Comparison of ENCODE assay signal across 9 mouse cellular contexts in genomic region chr1:135108611-135109010, GRCm38 (mm10). TPM values are rescaled to one million over a fixed set of nuclear protein-coding genes. Genes with fewer than 3 reads are reported as not detected.
DNase-seq lines count a peak whose midpoint lies in the region; ATAC-seq and TF ChIP-seq lines count a peak whose summit lies in the region.
"Had no signal": no experiment of that assay in that cellular context is flagged by ENCODE, and none has a peak within 500 bp of the region (broad histone marks: within the 10 kb centered on the region; RNA-seq: fewer than 3 reads in every experiment).

No protein-coding gene starts in this region.

- peaks cover 5% of the 10 kb centered on the region; the same call in 1 of the 2 replicates for H3K4me1 ChIP-seq in liver, embryonic 11.5 days (replicated peaks; ENCODE audit: control insufficient read depth, insufficient read depth, low read length)
- peaks cover 3% of the 10 kb centered on the region; the same call in 1 of the 2 replicates for H3K4me1 ChIP-seq in brown adipose tissue, adult 24 weeks (ENCODE audit: control insufficient read depth, insufficient read depth, insufficient read length, low read length)
- no peaks in the 10 kb centered on the region for H3K4me1 ChIP-seq in lung, postnatal 0 days (ENCODE audit: insufficient read depth, low read depth, low read length)

- no peak overlapping the region for H3K9ac ChIP-seq in liver, embryonic 11.5 days (ENCODE audit: low read depth, low read length)
- H3K9ac ChIP-seq in lung, postnatal 0 days (replicated peaks; ENCODE audit: low read depth), result no peak overlapping the region
- H3K9ac ChIP-seq: neural tube, embryonic 13.5 days had no signal

- H3K4me3 ChIP-seq in liver, embryonic 11.5 days (ENCODE audit: low read depth, low read length), result no peak overlapping the region
- H3K4me3 ChIP-seq in brown adipose tissue, adult 24 weeks (ENCODE audit: insufficient read depth, low read depth, low read length), result no peak overlapping the region
- no peak overlapping the region for H3K4me3 ChIP-seq in lung, postnatal 0 days (ENCODE audit: low read depth, low read length)
- H3K4me3 ChIP-seq: neural tube, embryonic 13.5 days had no signal

- no peak overlapping the region for H3K4me2 ChIP-seq in liver, embryonic 11.5 days
- H3K4me2 ChIP-seq in lung, postnatal 0 days (replicated peaks; ENCODE audit: low read depth, low read length), result no peak overlapping the region
- H3K4me2 ChIP-seq: neural tube, embryonic 13.5 days had no signal

- no peak for ATAC-seq in cerebellum, adult (ENCODE audit: insufficient number of reproducible peaks, low FRiP score, low TSS enrichment)
- ATAC-seq in liver, embryonic 11.5 days (replicated peaks; ENCODE audit: low FRiP score), result no peak
- ATAC-seq in lung, postnatal 0 days, result 0 out of 2 replicates have a peak, but pooled peaks have one; percentile 18
- no peak for ATAC-seq in megakaryocyte-erythroid progenitor cell, adult 5-6 weeks (replicated peaks; ENCODE audit: low FRiP score, low TSS enrichment, poor library complexity, severe bottlenecking)

- H3K27me3 ChIP-seq in liver, embryonic 11.5 days (replicated peaks; ENCODE audit: control insufficient read depth, insufficient read depth, low read length), result peaks cover 28% of the 10 kb centered on the region
- H3K27me3 ChIP-seq in lung, postnatal 0 days (replicated peaks; ENCODE audit: insufficient read depth, low read length), result peaks cover 16% of the 10 kb centered on the region

- peak; percentile 79 for DNase-seq in cerebellum, postnatal 10 days
- DNase-seq in liver, result peak; percentile 36
- DNase-seq in liver, embryonic 11.5 days (ENCODE audit: low spot score), result no peak
- no peak for DNase-seq in lung, postnatal 0 days (ENCODE audit: low spot score)
- DNase-seq in left cerebral cortex, adult 11 months (ENCODE audit: low spot score), result no peak

- peak; percentile 77 for TF ChIP-seq CTCF in lung, postnatal 0 days (IDR thresholded peaks at IDR 0.05)

- 46% methylated on average over 6 of the region's 6 CpGs for WGBS in liver, embryonic 11.5 days
- 40% methylated on average over 6 of the region's 6 CpGs for WGBS in lung, postnatal 0 days

- no peaks in the 10 kb centered on the region for H3K36me3 ChIP-seq in liver, embryonic 11.5 days (ENCODE audit: control insufficient read depth, insufficient read depth, low read length)
- H3K36me3 ChIP-seq in lung, postnatal 0 days (ENCODE audit: insufficient read depth, low read length), result no peaks in the 10 kb centered on the region
- H3K36me3 ChIP-seq: neural tube, embryonic 13.5 days had no signal

- H3K27ac ChIP-seq in liver, embryonic 11.5 days (ENCODE audit: low read depth, low read length), result no peak overlapping the region
- H3K27ac ChIP-seq in brown adipose tissue, adult 24 weeks (replicated peaks; ENCODE audit: low read depth, low read length), result peak overlapping the region; percentile 85
- H3K27ac ChIP-seq in lung, postnatal 0 days (ENCODE audit: low read length), result no peak overlapping the region
- H3K27ac ChIP-seq: neural tube, embryonic 13.5 days had no signal

- no peak for TF ChIP-seq EP300 in lung, postnatal 0 days (IDR thresholded peaks at IDR 0.05)

- H3K9me3 ChIP-seq in liver, embryonic 11.5 days (ENCODE audit: control insufficient read depth, low read length), result no peaks in the 10 kb centered on the region
- no peaks in the 10 kb centered on the region for H3K9me3 ChIP-seq in lung, postnatal 0 days (ENCODE audit: low read length)
- H3K9me3 ChIP-seq: neural tube, embryonic 13.5 days had no signal

RNA-seq across cellular contexts. Expression of gene Lgr6, which starts 3.5 kb away (rescaled TPM):
- polyA plus RNA-seq in liver, embryonic 11.5 days (2014; fragmentation: Nextera tagmentation; extraction: Ambion mirVana), result 0.48 and 0.70 TPM in 2 replicates
- polyA plus RNA-seq in brown adipose tissue, adult 24 weeks (2012; ENCODE audit: insufficient read depth, insufficient read length, missing spikeins), result 21.2 and 21.5 TPM in 2 replicates
- 2.9 and 3.9 TPM in 2 replicates for polyA plus RNA-seq in lung, postnatal 0 days (2015; fragmentation: Nextera tagmentation; extraction: Ambion mirVana)
- total RNA-seq in megakaryocyte-erythroid progenitor cell, adult 5-6 weeks (2014; fragmentation: Nextera tagmentation), result not detected in 2 replicates
- not detected in 2 replicates for total RNA-seq in megakaryocyte-erythroid progenitor cell, adult 5-6 weeks (2017)

RNA-seq across cellular contexts. Expression of gene Ptpn7, which starts 23.9 kb away (rescaled TPM):
- polyA plus RNA-seq in liver, embryonic 11.5 days (2014; fragmentation: Nextera tagmentation; extraction: Ambion mirVana), result 42.1 and 43.0 TPM in 2 replicates
- polyA plus RNA-seq in brown adipose tissue, adult 24 weeks (2012; ENCODE audit: insufficient read depth, insufficient read length, missing spikeins), result 0.58 and 0.79 TPM in 2 replicates
- polyA plus RNA-seq in lung, postnatal 0 days (2015; fragmentation: Nextera tagmentation; extraction: Ambion mirVana), result 2.9 and 3.0 TPM in 2 replicates
- 108 and 110 TPM in 2 replicates for total RNA-seq in megakaryocyte-erythroid progenitor cell, adult 5-6 weeks (2014; fragmentation: Nextera tagmentation)
- 68.5 and 93.7 TPM in 2 replicates for total RNA-seq in megakaryocyte-erythroid progenitor cell, adult 5-6 weeks (2017)

RNA-seq across cellular contexts. Expression of gene Arl8a, which starts 38.0 kb away (rescaled TPM):
- 25.0 and 28.7 TPM in 2 replicates for polyA plus RNA-seq in liver, embryonic 11.5 days (2014; fragmentation: Nextera tagmentation; extraction: Ambion mirVana)
- polyA plus RNA-seq in brown adipose tissue, adult 24 weeks (2012; ENCODE audit: insufficient read depth, insufficient read length, missing spikeins), result 30.3 and 32.7 TPM in 2 replicates
- 51.8 and 56.3 TPM in 2 replicates for polyA plus RNA-seq in lung, postnatal 0 days (2015; fragmentation: Nextera tagmentation; extraction: Ambion mirVana)
- 23.8 and 38.4 TPM in 2 replicates for total RNA-seq in megakaryocyte-erythroid progenitor cell, adult 5-6 weeks (2014; fragmentation: Nextera tagmentation)
- total RNA-seq in megakaryocyte-erythroid progenitor cell, adult 5-6 weeks (2017), result 7.9 and 14.8 TPM in 2 replicates

RNA-seq across cellular contexts. Expression of gene Gpr37l1, which starts 58.9 kb away (rescaled TPM):
- not detected in 2 replicates for polyA plus RNA-seq in liver, embryonic 11.5 days (2014; fragmentation: Nextera tagmentation; extraction: Ambion mirVana)
- not detected in 2 replicates for polyA plus RNA-seq in brown adipose tissue, adult 24 weeks (2012; ENCODE audit: insufficient read depth, insufficient read length, missing spikeins)
- polyA plus RNA-seq in lung, postnatal 0 days (2015; fragmentation: Nextera tagmentation; extraction: Ambion mirVana), result 0.06 and 0.19 TPM in 2 replicates
- total RNA-seq in megakaryocyte-erythroid progenitor cell, adult 5-6 weeks (2014; fragmentation: Nextera tagmentation), result not detected in 2 replicates
- total RNA-seq in megakaryocyte-erythroid progenitor cell, adult 5-6 weeks (2017), result not detected in 2 replicates

Comparison
In these comparisons a context has a peak if more than half of its experiments do, and no peak if none do; other contexts are left out.
1. DNase-seq: peak in cerebellum, postnatal 10 days (2 of 2) and liver (single experiment); none in liver, embryonic 11.5 days (single experiment), lung, postnatal 0 days (single experiment) and left cerebral cortex, adult 11 months (single experiment).
2. RNA of gene Ptpn7, which starts 23.9 kb away (polyA plus RNA-seq): 42.1 to 43.0 TPM in liver, embryonic 11.5 days; 2.9 to 3.0 TPM in lung, postnatal 0 days and 0.58 to 0.79 TPM in brown adipose tissue, adult 24 weeks; every median in the first group is over 10 times any median in the second.